Mouse (Mus musculus): ENCODE results near the gene Farp2. TPM values are rescaled to one million over a fixed set of nuclear protein-coding genes. Genes with fewer than 3 reads are reported as not detected.

Farp2 gene
- total RNA-seq, 2 experiments from 2014 or later = 17.3 to 18.9 TPM

DNA sequence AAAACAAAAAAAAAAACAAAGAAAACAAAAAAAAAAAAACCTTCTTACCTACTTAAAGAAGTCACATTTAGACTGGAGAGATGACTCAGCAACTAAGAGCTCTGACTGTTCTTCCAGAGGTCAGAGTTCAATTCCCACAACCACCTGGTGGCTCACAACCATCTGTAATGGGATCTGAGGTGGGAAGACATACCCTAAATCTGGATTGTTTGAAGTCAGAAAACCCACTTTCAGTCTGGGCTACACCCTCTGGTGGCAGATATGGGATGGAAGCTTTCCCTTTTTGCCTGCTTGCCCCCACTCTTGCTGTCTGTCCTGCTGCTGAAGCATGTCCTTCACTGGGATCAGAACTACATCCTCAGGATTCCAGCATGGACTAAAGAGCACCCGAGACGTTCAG is 31.3 kb downstream of the Farp2 start:
- no peak for DNase-seq
- intact Hi-C loops (cut with DNase I) = no loop called here

DNA sequence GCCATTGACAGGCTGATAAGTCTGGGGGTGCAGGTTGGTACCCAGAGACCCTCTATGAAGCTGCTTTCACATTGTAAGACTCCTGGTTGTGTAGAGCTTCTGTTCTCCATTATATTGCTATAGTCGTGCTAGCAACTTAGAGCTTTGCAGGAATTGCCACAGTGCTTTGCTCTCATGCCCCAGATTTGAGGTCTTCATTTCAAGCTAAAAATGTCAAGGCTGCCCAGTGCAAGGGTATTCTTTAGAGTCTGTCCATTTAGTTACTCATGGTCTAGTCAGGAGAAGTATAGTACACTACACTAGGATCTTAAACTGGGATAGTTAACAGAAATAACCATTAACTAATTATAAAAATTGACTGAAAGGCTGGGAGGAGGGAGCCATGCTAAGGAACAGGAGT is 35.4 kb downstream of the Farp2 start:
- intact Hi-C loops (cut with DNase I) = no loop called here
- no peak for DNase-seq

DNA sequence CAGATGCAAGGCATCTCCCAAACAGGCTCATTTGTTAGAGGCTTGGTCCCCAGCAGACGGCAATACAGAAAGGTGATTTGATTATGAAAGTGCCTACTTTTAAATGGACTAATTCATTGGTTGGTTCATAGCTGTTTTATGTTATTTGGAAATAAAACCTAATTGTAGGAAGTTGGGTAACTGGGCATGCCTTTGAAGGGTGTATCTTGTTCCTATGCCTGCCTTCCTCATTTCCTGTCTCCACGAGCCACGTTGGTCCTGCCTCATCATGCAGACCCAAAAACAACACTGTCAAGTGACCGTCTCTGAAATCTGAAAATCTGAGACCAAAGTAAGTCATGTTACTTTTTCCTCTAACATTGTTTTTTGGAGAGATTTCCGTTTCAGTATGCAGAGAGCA is 39.5 kb downstream of the Farp2 start:
- intact Hi-C loops (cut with DNase I) = no loop called here
- DNase-seq = no peak

DNA sequence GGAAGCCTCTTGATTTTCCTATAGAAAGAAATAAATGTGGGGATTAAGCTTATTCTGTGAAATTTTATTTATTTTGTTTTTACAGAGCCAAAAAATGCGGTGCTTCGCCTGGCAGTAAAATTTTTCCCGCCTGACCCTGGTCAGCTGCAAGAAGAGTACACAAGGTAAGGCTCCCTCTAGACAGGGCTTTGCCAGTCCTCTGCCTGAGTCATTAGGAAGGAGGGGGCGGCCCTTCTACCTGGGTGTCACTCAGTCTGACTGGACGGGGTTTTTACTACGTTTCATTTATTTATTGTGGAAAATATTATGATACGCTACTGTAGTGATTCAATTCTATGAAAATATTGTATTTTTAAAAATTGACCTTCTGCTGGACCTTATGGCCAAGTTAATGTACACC is 51.3 kb downstream of the Farp2 start:
- intact Hi-C loops (cut with DNase I) = no loop called here
- no peak for DNase-seq

DNA sequence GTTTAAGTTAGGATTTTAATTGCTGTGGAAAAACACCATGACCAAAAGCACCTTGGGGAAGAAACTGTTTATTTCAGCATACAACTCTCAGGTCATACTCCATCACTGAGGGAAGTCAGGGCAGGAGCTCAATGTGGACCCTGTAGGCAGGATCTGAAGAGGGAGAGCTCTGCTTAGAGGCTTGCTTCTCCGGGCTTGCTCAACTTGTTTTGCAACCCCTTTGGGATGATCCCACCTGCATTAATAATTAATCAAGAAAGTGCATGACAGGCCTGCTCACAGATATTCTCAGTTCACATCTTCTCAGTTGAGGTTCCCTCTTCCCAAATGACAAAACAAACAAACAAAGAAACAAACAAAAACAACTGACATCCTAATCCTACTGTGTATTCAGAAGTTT is 51.8 kb downstream of the Farp2 start:
- intact Hi-C loops (cut with DNase I) = no loop called here
- no peak for DNase-seq

DNA sequence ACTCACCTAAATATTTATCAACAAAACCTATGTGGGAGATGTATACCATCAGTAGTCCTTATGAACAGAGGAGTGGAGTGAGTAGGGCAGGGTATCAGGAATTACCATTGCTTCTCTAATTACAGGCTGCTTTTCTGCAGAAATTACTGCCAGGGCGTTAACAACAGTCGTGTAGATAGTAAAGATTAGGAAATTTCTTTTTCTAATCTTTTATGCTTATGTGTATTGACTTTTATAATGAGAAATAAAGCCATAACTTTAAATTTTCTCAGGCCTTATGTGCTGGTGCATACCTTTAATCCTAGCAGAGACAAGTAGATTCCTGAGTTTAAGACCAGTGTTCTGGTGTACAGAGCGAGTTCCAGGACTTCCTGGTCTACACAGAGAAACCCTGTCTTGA is 52.9 kb downstream of the Farp2 start:
- intact Hi-C loops (cut with DNase I) = no loop called here
- no peak for DNase-seq

DNA sequence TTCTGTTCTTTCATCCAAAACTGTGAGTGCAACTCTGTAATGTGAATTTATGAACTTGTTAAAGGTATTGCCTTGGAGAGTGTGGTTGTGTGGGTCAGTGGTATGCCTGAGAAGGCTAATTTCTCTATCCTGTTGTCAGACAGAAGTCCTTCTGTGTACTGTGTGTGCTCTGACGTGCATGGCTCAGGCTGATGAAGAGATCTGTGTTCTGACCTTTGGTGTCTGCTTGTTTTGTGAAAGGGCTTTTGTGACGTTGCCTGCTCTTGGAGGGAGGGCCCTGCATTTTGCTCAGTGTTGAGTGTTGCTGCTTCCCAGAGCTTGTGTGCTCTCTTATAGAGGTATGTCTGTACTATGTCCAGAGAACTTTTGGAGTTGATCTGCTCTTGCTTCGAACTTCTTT is 55.1 kb downstream of the Farp2 start:
- intact Hi-C loops (cut with DNase I) = no loop called here
- no peak for DNase-seq

DNA sequence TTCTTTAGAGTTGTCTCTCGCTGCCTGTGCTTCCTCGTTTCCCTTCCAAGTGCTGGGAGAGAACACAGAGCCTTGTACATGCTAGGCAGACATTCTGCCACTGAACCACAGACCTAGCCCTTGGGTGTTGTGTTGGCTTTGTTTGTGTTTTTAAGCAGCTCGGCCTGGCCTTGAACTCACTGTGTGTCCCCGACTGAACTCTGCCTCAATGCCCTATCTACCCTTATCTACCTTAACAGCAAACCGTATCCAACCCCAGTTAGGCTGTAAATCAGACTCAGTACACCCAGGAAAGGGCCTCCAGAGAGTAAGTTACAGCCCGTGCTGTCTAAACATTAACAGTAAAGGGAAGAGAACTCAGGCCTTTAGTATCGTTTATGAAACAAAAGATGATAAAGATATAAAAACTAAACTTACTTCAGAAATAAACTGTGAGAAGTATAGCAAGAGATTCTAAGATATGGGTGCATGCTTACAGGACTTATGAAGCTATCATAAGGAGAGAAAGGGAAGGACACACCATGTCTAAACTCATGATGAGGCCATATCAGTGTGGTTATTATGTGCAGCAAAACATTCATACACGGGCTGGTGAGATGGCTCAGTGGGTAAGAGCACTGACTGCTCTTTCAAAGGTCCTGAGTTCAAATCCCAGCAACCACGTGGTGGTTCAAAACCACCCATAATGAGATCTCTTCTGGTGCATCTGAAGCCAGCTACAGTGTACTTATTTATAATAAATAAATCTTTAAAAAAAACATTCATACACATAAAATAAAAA is 56.0 kb downstream of the Farp2 start:
- no peak for DNase-seq
- intact Hi-C loops (cut with DNase I) = no loop called here

DNA sequence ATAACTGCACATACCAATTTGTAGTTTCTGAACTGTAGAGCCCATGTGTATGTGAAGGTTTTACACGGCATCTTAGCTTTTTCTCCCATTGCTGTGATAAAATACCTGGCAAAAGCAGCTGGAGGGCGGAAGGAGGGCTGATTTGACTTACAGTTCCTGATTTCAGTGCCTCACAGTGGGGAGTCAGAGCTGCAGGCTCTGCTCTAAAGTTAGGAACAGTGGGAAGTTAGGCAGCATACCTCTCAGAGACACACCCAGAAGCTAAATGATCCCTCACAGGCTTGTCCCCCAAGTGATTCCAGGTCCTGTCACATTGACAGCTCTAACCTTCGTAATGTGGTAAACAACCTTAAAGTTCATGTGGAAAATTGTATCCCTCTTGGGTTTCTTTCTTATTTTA is 65.2 kb downstream of the Farp2 start:
- intact Hi-C loops (cut with DNase I) = no loop called here

DNA sequence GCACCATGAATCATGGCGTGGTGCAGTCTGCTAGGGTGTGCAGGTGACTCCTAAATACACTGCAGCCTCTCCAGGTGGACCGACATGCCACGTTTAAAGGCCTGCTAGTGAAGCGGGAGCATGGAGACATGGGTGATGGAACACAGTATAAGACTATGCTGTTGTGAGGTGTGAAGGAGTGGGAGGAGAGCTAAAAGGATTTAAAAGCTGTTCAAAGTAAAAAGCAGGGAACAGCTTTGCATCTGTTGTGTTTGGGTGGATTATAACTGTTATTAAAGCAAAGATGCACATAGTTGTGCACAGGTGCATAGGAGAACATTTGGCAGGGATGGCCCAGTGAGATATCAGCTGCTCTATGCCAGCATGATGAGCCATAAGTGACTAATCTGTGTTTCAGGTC is 66.0 kb downstream of the Farp2 start:
- intact Hi-C loops (cut with DNase I) = no loop called here
- no peak for DNase-seq

More for the DNA sequence above, 65.2 kb downstream of the Farp2 start:
- DNase-seq = no peak

DNA sequence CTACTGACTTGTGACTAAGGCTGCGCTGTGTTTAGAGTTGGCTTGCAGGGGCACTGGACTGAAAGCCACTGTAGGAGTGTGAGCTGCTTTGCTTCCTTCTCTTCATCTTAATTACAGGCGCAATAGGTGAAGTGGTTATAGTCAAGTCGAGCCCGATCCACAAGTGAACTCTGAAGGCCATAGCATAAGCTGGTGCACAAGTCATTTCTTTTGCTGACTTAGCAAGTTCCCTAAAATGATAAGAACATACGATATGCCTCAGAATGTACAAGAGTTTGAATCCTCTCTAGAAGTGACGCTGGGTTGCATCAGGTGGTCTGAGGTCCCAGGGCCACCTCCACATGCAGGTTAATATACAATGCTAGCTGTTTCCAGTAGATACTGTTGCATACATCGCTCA is 69.7 kb downstream of the Farp2 start:
- DNase-seq = no peak

DNA sequence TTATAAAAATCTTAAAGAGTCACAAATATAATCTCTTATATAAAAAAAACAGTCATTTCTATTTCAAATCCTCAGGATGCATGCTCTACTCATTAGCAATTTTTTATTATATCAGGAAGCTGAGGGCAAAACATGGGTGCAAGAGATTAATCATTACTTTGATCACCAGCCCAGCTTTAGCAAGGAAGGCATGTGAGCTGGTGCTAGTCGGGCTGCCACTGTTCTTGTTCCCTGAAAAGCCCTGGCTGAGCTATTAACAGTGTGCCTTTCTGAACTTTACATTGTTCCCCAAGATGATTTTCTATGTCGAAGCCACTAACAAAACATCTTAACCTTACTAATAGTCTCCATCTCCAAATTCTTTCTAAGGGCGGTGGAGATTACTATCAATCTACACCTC is 76.5 kb downstream of the Farp2 start:
- intact Hi-C loops (cut with DNase I) = no loop called here
- DNase-seq = no peak

More for the DNA sequence above, 69.7 kb downstream of the Farp2 start:
- intact Hi-C loops (cut with DNase I) = no loop called here

DNA sequence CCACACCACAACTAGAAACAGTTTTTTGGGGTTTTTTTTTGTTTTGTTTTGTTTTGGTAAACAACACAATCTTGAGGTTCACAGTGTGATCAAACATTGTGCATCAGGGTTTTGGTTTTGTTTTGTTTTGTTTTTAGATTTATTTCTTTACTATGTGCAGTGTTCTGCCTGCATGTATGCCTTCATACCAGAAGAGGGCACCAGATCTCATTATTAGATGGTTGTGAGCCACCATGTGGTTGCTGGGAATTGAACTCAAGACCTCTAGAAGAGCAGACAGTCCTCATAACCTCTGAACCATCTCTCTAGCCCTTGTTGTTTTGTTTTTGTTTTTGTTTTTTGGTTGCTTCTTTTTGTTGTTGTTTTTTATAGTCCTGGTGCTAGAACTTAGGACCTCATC is 82.1 kb downstream of the Farp2 start:
- DNase-seq = no peak
- intact Hi-C loops (cut with DNase I) = no loop called here

DNA sequence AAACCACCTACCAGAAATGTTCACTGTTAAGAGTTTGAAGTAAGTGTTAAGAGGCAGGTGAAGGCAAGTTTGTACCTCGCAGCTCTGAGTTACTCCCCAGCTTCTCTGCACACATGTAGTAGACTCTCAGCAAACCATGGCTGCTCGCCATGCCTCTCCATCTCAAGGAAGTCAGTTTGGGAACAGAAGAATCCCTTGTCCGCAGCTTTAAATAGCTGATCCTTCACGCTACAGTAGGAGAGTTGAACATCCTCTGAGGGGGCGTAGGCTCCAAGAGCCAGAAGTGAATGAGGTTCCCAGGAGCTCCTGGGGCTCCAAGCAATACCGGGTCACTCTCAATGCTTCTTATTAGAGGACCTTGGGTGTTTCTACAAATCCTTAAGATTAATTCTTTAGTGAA is 84.0 kb downstream of the Farp2 start:
- no peak for DNase-seq
- intact Hi-C loops (cut with DNase I) = no loop called here

DNA sequence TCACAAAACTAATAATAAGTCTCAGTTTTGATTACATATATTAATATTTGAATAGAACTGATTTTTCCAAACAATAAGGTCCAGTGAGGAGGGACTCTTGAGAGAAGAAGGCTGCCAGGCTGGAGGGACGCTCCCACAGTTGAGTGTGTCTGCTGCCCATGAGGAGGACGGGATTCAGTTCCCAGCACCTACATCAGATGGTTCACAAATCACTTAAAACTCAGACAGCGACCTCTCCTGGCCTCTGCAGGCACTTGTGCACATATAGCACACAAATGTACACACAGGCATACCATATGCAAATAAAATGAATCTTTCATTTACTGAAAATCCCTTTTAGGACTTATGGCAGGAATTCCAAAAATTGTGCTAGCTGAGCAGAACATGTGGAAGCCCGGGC is 91.0 kb downstream of the Farp2 start:
- DNase-seq = no peak
- intact Hi-C loops (cut with DNase I) = no loop called here

DNA sequence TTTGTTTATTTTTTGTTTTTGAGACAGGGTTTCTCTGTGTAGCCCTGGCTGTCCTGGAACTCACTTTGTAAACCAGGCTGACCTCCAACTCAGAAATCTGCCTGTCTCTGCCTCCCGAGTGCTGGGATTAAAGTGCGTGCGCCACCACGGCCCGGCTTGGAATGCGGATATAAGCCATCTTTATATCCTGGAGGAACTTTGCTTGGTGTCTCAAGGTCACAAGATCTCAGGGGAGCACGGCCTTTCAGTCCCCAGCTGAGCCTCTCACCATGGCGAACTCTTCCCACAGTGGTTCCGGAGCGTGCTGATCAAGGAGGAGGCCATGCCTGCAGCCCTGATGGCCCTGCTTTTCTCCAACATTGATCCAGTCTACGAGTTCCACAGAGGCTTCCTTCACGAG is 92.0 kb downstream of the Farp2 start:
- intact Hi-C loops (cut with DNase I) = no loop called here
- DNase-seq = no peak

DNA sequence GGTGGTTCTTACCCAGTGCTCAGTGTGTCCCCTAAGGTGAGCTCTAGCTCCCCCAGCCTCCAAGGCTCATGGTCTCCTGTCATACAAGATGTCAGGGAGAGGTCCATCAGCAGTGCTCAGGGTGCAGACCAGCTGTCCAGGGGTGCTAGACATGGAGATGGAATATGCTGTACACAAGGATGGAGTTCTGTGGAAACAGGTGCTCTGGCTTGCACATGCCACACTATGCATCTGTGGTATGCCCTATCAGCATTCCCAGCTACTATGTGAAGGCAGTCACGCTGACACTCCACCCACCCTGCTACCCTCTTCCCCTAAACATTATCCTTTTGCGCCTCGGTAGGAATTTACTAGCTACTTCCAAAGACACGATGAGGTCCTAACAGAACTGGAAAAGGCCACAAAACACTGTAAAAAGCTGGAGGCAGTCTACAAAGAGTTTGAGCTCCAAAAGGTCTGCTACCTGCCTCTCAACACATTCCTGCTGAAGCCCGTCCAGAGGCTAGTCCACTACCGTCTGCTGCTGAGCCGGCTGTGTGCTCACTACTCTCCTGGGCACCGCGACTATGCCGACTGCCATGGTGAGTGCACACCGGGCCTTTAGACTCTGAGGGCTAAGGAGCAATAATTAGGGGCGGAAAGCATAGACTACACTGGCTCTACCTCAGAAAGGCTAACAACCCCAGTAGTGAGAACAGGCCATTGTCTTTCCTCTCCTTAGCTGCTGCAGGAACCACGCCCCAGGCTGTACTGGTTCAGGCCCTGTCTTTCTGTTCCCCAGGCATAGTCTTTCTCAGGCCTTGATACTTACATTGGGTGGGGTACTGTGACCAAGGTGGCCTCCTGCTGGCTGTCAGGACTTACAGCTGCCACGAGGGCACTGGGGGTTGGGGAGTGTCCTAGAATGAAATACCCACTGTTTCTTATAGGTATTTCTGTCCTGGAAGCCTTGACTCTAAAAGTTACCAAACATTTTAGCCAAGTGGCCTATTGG is 95.5 kb downstream of the Farp2 start:
- no peak for DNase-seq
- intact Hi-C loops (cut with DNase I) = no loop called here

DNA sequence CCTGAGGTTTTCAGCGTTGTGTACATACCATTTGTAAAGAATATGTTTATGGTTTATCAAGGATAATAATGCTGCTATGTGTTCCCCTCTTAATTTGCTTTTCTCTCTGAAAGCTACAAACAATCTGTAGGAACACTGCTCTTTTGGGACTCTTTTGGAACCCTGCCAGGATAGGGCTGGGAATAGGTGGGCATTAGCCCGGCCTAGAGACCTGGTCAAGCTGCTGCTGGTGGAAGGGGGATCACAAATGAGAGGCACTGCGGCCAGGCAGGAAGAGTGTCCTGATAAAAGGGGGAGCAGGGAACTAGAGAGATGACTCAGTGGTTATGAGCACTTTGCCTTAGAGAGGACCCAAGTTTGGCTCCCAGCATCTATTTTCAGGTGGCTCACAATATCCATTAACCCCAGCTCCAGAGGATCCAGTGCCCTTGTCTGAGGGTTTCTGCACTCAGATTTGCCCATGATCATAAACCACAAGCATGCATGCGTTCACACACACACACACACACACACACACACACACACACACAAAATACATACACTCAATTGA is 96.9 kb downstream of the Farp2 start:
- no peak for DNase-seq
- intact Hi-C loops (cut with DNase I) = no loop called here

DNA sequence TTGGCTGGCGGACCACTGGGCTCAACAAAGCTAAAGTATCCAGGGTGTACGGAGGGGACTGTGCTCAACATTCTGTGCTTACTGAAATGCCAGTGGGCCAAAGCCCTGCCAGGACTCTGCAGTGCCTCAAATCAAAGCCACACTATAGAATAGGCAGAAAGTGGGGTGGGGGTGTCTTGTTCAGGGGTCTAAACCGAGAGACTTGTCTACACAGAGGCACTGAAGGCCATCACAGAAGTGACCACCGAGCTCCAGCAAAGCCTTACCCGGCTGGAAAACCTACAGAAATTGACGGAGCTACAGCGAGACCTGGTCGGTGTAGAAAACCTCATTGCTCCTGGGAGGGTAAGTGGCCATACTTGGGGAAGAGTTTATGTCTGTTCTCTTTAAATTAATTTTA is 97.9 kb downstream of the Farp2 start:
- intact Hi-C loops (cut with DNase I) = no loop called here
- no peak for DNase-seq

DNA sequence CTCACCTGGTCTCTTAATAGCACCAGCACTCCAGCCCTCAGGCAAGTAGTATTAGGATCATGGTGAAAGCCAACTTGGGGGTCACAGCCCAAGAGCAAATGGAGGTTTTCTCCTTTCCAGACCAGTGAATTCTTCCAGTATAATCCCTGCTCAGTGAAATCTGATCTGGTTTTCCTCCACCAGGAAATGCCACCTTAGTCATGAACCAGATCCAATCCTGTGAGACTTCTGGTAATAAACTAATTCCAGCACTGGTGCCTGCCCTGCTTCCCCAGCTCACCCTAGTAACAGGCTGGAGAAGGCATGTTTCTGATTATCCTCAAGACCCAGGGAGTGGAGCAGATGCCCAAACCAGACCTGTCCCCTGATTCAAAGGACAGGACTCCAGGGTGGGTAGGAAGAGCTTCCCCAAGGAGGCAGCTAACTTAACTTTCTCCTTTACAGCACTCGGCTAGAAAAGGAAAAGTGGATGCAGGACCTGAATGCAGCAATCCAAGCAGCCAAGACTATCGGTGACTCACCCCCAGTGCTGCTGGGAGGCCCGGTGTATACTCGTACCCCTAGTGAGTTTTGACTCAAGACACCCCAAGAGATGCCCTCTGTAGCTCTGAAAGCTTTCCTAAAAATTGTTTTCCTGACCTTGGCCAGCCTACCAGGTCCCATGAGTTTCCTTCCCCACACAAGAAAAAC is 106.3 kb downstream of the Farp2 start:
- intact Hi-C loops (cut with DNase I) = no loop called here

DNA sequence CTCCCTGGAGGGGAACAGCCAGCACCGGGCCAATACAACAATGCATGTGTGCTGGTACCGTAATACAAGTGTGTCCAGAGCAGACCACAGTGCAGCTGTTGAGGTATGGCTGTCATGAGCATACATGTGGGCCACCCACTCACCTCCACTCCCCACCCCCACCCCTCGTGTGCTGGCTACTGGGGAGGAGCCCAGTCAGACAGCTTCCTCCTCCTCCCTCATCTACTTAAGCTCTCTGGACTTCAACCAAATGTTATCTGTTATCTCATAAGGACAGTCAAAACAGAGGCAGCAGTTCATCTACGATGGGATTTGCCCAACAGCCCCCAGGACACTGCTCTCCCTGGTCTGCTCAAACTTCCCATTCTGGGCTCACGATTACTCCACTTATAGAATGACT is 107.1 kb downstream of the Farp2 start:
- intact Hi-C loops (cut with DNase I) = no loop called here
- no peak for DNase-seq

More for the DNA sequence above, 106.3 kb downstream of the Farp2 start:
- DNase-seq = no peak

All from heart, postnatal 14 days (tissue).